Mouse (Mus musculus) Patski (cell line): ENCODE results near the gene Ildr2. TPM values are rescaled to one million over a fixed set of nuclear protein-coding genes. Genes with fewer than 3 reads are reported as not detected.

Source experiments
- ATAC-seq: fragments of 100-300 bp; one replicate; pipeline ENCODE4 v1.8.0; 2021
- CTCF ChIA-PET: fragments of 350-600 bp; sonication (Branson Sonifier 250); formaldehyde crosslinking; loops from one replicate; lab custom pipeline; 2022; ENCODE audit warnings: inconsistent platforms; lab: Charles Lee
- POLR2A ChIA-PET: fragments of 350-600 bp; sonication (Branson Sonifier 250); formaldehyde crosslinking; loops from one replicate; lab custom pipeline; 2022; ENCODE audit warnings: antibody characterized with exemption, inconsistent platforms; lab: Charles Lee
- DNase-seq: peaks from one replicate; pipeline ENCODE4 v3.0.0-alpha.2; 2011; ENCODE audit warnings: low read depth, low spot score
- H3K27me3 ChIP-seq: fragments of 371-371 bp; one replicate; pipeline ENCODE4 v1.5.1; 2021
- CTCF ChIP-seq: fragments of 100-300 bp; IDR thresholded peaks from one replicate; pipeline ENCODE4 v1.5.1; 2021
- in situ Hi-C: fragments of 300-500 bp; cut with MboI; formaldehyde crosslinking; loops from 3 replicates; pipeline ENCODE4 v1.11.1; 2018; ENCODE audit warnings: low pct_unique_long_range_greater_than_20kb, mixed read lengths
- polyA plus RNA-seq: library from polyadenylated mRNA; unstranded; gene quantifications from one replicate; pipeline ENCODE4 v1.2.3, GENCODE M21; 2021

Ildr2 gene
- polyA plus RNA-seq, 1 experiment from 2014 or later, result 4.2 TPM

- CTCF ChIA-PET, result no interaction called here
- POLR2A ChIA-PET, result no interaction called here
- in situ Hi-C loops, result no loop called here
- ATAC-seq (no peak), DNase-seq (no peak)
- H3K27me3 ChIP-seq, result peaks cover 3% of the 10 kb centered on the region
- TF ChIP-seq CTCF, result no peak
Measured at GRCm38 (mm10) chr1:166256898-166257297, 3.0 kb downstream of the Ildr2 start.

- CTCF ChIA-PET, result interaction anchor here (1.0 to 1.5 kb wide), 2 partner anchors 19 to 59 kb away, joined by 3 to 4 read pairs; no protein-coding TSS in a partner anchor
- TF ChIP-seq CTCF, result no peak
- POLR2A ChIA-PET, result no interaction called here
- no peaks in the 10 kb centered on the region for H3K27me3 ChIP-seq
- in situ Hi-C loops, result no loop called here
- DNase-seq (no peak), ATAC-seq (no peak)
Measured at GRCm38 (mm10) chr1:166259526-166259925, 5.6 kb downstream of the Ildr2 start.

GRCm38 (mm10) chr1:166266001-166266705, 12.2 kb downstream of the Ildr2 start:
- CTCF ChIA-PET, result no interaction called here
- in situ Hi-C loops, result no loop called here
- no peaks in the 10 kb centered on the region for H3K27me3 ChIP-seq
- ATAC-seq (no peak), DNase-seq (no peak)
- POLR2A ChIA-PET, result no interaction called here
- no peak for TF ChIP-seq CTCF

GRCm38 (mm10) chr1:166266918-166267317, 13.0 kb downstream of the Ildr2 start:
- ATAC-seq, result no peak
- ChIA-PET CTCF (no interaction called here), POLR2A (no interaction called here)
- no peaks in the 10 kb centered on the region for H3K27me3 ChIP-seq
- no peak for TF ChIP-seq CTCF
- no peak for DNase-seq
- in situ Hi-C loops, result no loop called here

- in situ Hi-C loops, result no loop called here
- DNase-seq (no peak), ATAC-seq (no peak)
- no peak for TF ChIP-seq CTCF
- POLR2A ChIA-PET, result no interaction called here
- CTCF ChIA-PET, result no interaction called here
- no peaks in the 10 kb centered on the region for H3K27me3 ChIP-seq
Measured at GRCm38 (mm10) chr1:166268218-166268617, 14.3 kb downstream of the Ildr2 start.

- in situ Hi-C loops, result no loop called here
Measured at GRCm38 (mm10) chr1:166278786-166279185, 24.8 kb downstream of the Ildr2 start.

GRCm38 (mm10) chr1:166279580-166280206, 25.8 kb downstream of the Ildr2 start:
- no peak for ATAC-seq
- H3K27me3 ChIP-seq, result no peaks in the 10 kb centered on the region
- CTCF ChIA-PET, result interaction anchor here (1.0 to 1.1 kb wide), 2 partner anchors 10 to 18 kb away, joined by 3 read pairs; no protein-coding TSS in a partner anchor
- TF ChIP-seq CTCF, result no peak
- in situ Hi-C loops, result no loop called here
- DNase-seq, result no peak
- POLR2A ChIA-PET, result no interaction called here

More at GRCm38 (mm10) chr1:166278786-166279185, 24.8 kb downstream of the Ildr2 start:
- DNase-seq, result no peak
- no peak for TF ChIP-seq CTCF
- H3K27me3 ChIP-seq, result no peaks in the 10 kb centered on the region
- CTCF ChIA-PET, result interaction anchor here (1.0 to 1.1 kb wide), 3 partner anchors 9 to 19 kb away, joined by 3 to 4 read pairs (median 3); no protein-coding TSS in a partner anchor
- ATAC-seq, result no peak
- POLR2A ChIA-PET, result no interaction called here

GRCm38 (mm10) chr1:166280566-166280965, 26.6 kb downstream of the Ildr2 start:
- POLR2A ChIA-PET, result no interaction called here
- no peak for ATAC-seq
- in situ Hi-C loops, result no loop called here
- no peaks in the 10 kb centered on the region for H3K27me3 ChIP-seq
- CTCF ChIA-PET, result no interaction called here
- DNase-seq, result no peak
- no peak for TF ChIP-seq CTCF

GRCm38 (mm10) chr1:166281287-166281686, 27.3 kb downstream of the Ildr2 start:
- in situ Hi-C loops, result no loop called here
- DNase-seq (no peak), ATAC-seq (no peak)
- ChIA-PET POLR2A (no interaction called here), CTCF (interaction anchor here (1.6 kb wide), 1 partner anchor 17 kb away, joined by 6 read pairs; no protein-coding TSS in a partner anchor)
- TF ChIP-seq CTCF, result no peak
- no peaks in the 10 kb centered on the region for H3K27me3 ChIP-seq

- no peaks in the 10 kb centered on the region for H3K27me3 ChIP-seq
- DNase-seq (no peak), ATAC-seq (no peak)
- ChIA-PET CTCF (interaction anchor here (1.6 kb wide), 1 partner anchor 17 kb away, joined by 6 read pairs; no protein-coding TSS in a partner anchor), POLR2A (no interaction called here)
- no peak for TF ChIP-seq CTCF
- in situ Hi-C loops, result no loop called here
Measured at GRCm38 (mm10) chr1:166281836-166282235, 27.9 kb downstream of the Ildr2 start.
